ENCODE assay signal across 8 mouse cellular contexts in genomic region chr11:115746762-115747161, GRCm38 (mm10). TPM values are rescaled to one million over a fixed set of nuclear protein-coding genes. Genes with fewer than 3 reads are reported as not detected.
DNase-seq lines count a peak whose midpoint lies in the region; ATAC-seq and TF ChIP-seq lines count a peak whose summit lies in the region.

No protein-coding gene starts in this region.

- peak overlapping the region; percentile 62 for H3K4me2 ChIP-seq in heart, embryonic 13.5 days
- peak overlapping the region; percentile 10; the same call in 1 of the 2 replicates for H3K4me2 ChIP-seq in liver, embryonic 15.5 days

- H3K9me3 ChIP-seq in heart, embryonic 13.5 days: no peaks in the 10 kb centered on the region
- H3K9me3 ChIP-seq in embryonic facial prominence, embryonic 10.5 days: no peaks in the 10 kb centered on the region
- H3K9me3 ChIP-seq in liver, embryonic 15.5 days (replicated peaks): no peaks in the 10 kb centered on the region

- no peaks in the 10 kb centered on the region for H3K36me3 ChIP-seq in heart, embryonic 13.5 days
- H3K36me3 ChIP-seq in embryonic facial prominence, embryonic 10.5 days (replicated peaks): no peaks in the 10 kb centered on the region
- no peaks in the 10 kb centered on the region for H3K36me3 ChIP-seq in liver, embryonic 15.5 days (replicated peaks)

- no peak for ATAC-seq in heart, embryonic 13.5 days (ENCODE audit: extremely low read depth, insufficient number of reproducible peaks, low FRiP score, low TSS enrichment)
- ATAC-seq in liver, embryonic 15.5 days (ENCODE audit: insufficient read depth): no peak

- H3K27me3 ChIP-seq in heart, embryonic 13.5 days (replicated peaks): no peaks in the 10 kb centered on the region; the same call in 1 of the 2 replicates
- no peaks in the 10 kb centered on the region for H3K27me3 ChIP-seq in embryonic facial prominence, embryonic 10.5 days (replicated peaks; ENCODE audit: low read depth, poor library complexity, severe bottlenecking)
- peaks cover 28% of the 10 kb centered on the region for H3K27me3 ChIP-seq in liver, embryonic 15.5 days
- no peaks in the 10 kb centered on the region; the same call in 1 of the 2 replicates for H3K27me3 ChIP-seq in cerebellum, adult 2 months (ENCODE audit: control insufficient read depth, insufficient read depth, low read length)

- no peak for DNase-seq in heart, postnatal 36 days
- peak; percentile 22 for DNase-seq in 3T3-L1 (ENCODE audit: low read depth, low spot score)
- DNase-seq in embryonic facial prominence, embryonic 10.5 days (ENCODE audit: low spot score): no peak
- DNase-seq in cerebellum, adult 2 months: no peak
- no peak for DNase-seq in right cerebral cortex, postnatal 4 days
- no peak for DNase-seq in frontal cortex, postnatal 14 days (ENCODE audit: low spot score in 2 of 2)

- 29% methylated on average over 8 of the region's 8 CpGs for WGBS in heart, embryonic 13.5 days
- WGBS in embryonic facial prominence, embryonic 10.5 days: 74% methylated on average over 8 of the region's 8 CpGs
- WGBS in liver, embryonic 15.5 days (ENCODE audit: insufficient replicate concordance): 10% methylated on average over 8 of the region's 8 CpGs
- WGBS in cerebellum, adult 2 months: 72% methylated on average over 8 of the region's 8 CpGs

- H3K4me3 ChIP-seq in heart, embryonic 13.5 days: peak overlapping the region; percentile 36; the same call in 1 of the 2 replicates
- H3K4me3 ChIP-seq in embryonic facial prominence, embryonic 10.5 days: peak overlapping the region; percentile 43; the same call in 1 of the 2 replicates
- H3K4me3 ChIP-seq in liver, embryonic 15.5 days (replicated peaks): no peak overlapping the region
- no peak overlapping the region for H3K4me3 ChIP-seq in cerebellum, adult 2 months (replicated peaks; ENCODE audit: insufficient read depth, low read depth, low read length)

- TF ChIP-seq POLR2A in cerebellum, adult 2 months (IDR thresholded peaks at IDR 0.05; ENCODE audit: borderline replicate concordance, insufficient read depth, low read length): no peak

- peak overlapping the region; percentile 24; the same call in 1 of the 2 replicates for H3K27ac ChIP-seq in heart, embryonic 13.5 days (replicated peaks)
- 0 out of 2 replicates have a peak overlapping the region, but pooled peaks have one; percentile 57 for H3K27ac ChIP-seq in embryonic facial prominence, embryonic 10.5 days (replicated peaks)
- H3K27ac ChIP-seq in liver, embryonic 15.5 days (replicated peaks): no peak overlapping the region
- H3K27ac ChIP-seq in cerebellum, adult 2 months (ENCODE audit: insufficient read depth, low read length): no peak overlapping the region

- intact Hi-C loops in heart, postnatal 36 days (cut with DNase I): no loop called here

- peaks cover 8% of the 10 kb centered on the region for H3K4me1 ChIP-seq in heart, embryonic 13.5 days
- peaks cover 8% of the 10 kb centered on the region; the same call in 1 of the 2 replicates for H3K4me1 ChIP-seq in embryonic facial prominence, embryonic 10.5 days
- H3K4me1 ChIP-seq in liver, embryonic 15.5 days (replicated peaks): peaks cover 8% of the 10 kb centered on the region; the same call in 1 of the 2 replicates
- peaks cover 5% of the 10 kb centered on the region for H3K4me1 ChIP-seq in cerebellum, adult 2 months (ENCODE audit: control insufficient read depth, insufficient read depth, low read length)

- TF ChIP-seq CTCF in cerebellum, adult 2 months (IDR thresholded peaks at IDR 0.05; ENCODE audit: borderline replicate concordance, insufficient read depth, low read depth, low read length): no peak

- H3K9ac ChIP-seq in heart, embryonic 13.5 days: peak overlapping the region; percentile 71; the same call in 1 of the 2 replicates
- no peak overlapping the region for H3K9ac ChIP-seq in liver, embryonic 15.5 days

RNA-seq across cellular contexts. Expression of gene Tmem94, which starts 18.5 kb away (rescaled TPM):
- 34.3 and 39.4 TPM in 2 replicates for polyA plus RNA-seq in heart, embryonic 13.5 days (2015; fragmentation: Nextera tagmentation; extraction: Ambion mirVana)
- total RNA-seq in heart, postnatal 36 days (2021): 100 to 1,000 TPM in 1 of 2 experiments, 10 to 100 TPM in 1; 92.3 to 101 TPM
- polyA plus RNA-seq in embryonic facial prominence, embryonic 10.5 days (2016; fragmentation: Nextera tagmentation; extraction: Ambion mirVana): 34.6 and 38.9 TPM in 2 replicates
- polyA plus RNA-seq in liver, embryonic 15.5 days (2015; fragmentation: Nextera tagmentation; extraction: Ambion mirVana): 9.9 and 10.1 TPM in 2 replicates
- polyA plus RNA-seq in cerebellum, adult 2 months (2012; rRNA removed): 54.2 and 57.4 TPM in 2 replicates

RNA-seq across cellular contexts. Expression of gene Grb2, which starts 38.4 kb away (rescaled TPM):
- 86.6 and 90.0 TPM in 2 replicates for polyA plus RNA-seq in heart, embryonic 13.5 days (2015; fragmentation: Nextera tagmentation; extraction: Ambion mirVana)
- total RNA-seq in heart, postnatal 36 days (2021): 100 to 1,000 TPM; 102 to 110 TPM
- polyA plus RNA-seq in embryonic facial prominence, embryonic 10.5 days (2016; fragmentation: Nextera tagmentation; extraction: Ambion mirVana): 73.5 and 76.0 TPM in 2 replicates
- polyA plus RNA-seq in liver, embryonic 15.5 days (2015; fragmentation: Nextera tagmentation; extraction: Ambion mirVana): 53.4 and 55.8 TPM in 2 replicates
- polyA plus RNA-seq in cerebellum, adult 2 months (2012; rRNA removed): 132 and 149 TPM in 2 replicates

Comparison
In these comparisons a context has a peak if more than half of its experiments do, and no peak if none do; other contexts are left out.
1. H3K27ac ChIP-seq: peak in heart, embryonic 13.5 days (single experiment) and embryonic facial prominence, embryonic 10.5 days (single experiment); none in liver, embryonic 15.5 days (single experiment) and cerebellum, adult 2 months (single experiment).
2. H3K4me3 ChIP-seq: peak in heart, embryonic 13.5 days (single experiment) and embryonic facial prominence, embryonic 10.5 days (single experiment); none in liver, embryonic 15.5 days (single experiment) and cerebellum, adult 2 months (single experiment).